Mouse (Mus musculus) neural tube, embryonic 13.5 days (tissue): Measurements from ENCODE around the gene Med25. TPM values are rescaled to one million over a fixed set of nuclear protein-coding genes. Genes with fewer than 3 reads are reported as not detected.

ENCODE experiments used
- ATAC-seq: fragments of 200-750 bp; cut with Nextera tagmentation; 2 replicates; pipeline ENCODE4 v1.8.0; 2017; ENCODE audit warnings: low read depth, mild to moderate bottlenecking, moderate TSS enrichment, moderate library complexity
- H3K27ac ChIP-seq: fragments of 300-500 bp; sonication (generic); replicated peaks from 2 replicates; pipeline ENCODE4 v1.5.1; 2015; ENCODE audit warnings: moderate library complexity, mild to moderate bottlenecking, inconsistent platforms
- H3K27me3 ChIP-seq: fragments of 300-500 bp; sonication (generic); 2 replicates; pipeline ENCODE4 v1.6.1; 2015; ENCODE audit warnings: mild to moderate bottlenecking, inconsistent platforms
- H3K36me3 ChIP-seq: fragments of 300-500 bp; sonication (generic); 2 replicates; pipeline ENCODE4 v1.6.1; 2015; ENCODE audit warnings: mild to moderate bottlenecking, inconsistent platforms
- H3K4me1 ChIP-seq: fragments of 300-500 bp; sonication (generic); replicated peaks from 2 replicates; pipeline ENCODE4 v1.6.1; 2015; ENCODE audit warnings: inconsistent platforms
- H3K4me2 ChIP-seq: fragments of 300-500 bp; sonication (generic); 2 replicates; pipeline ENCODE4 v1.6.1; 2015; ENCODE audit warnings: inconsistent platforms, mild to moderate bottlenecking, moderate library complexity
- H3K4me3 ChIP-seq: fragments of 300-500 bp; sonication (generic); 2 replicates; pipeline ENCODE4 v1.5.1; 2015; ENCODE audit warnings: mild to moderate bottlenecking, inconsistent platforms
- H3K9ac ChIP-seq: fragments of 300-500 bp; sonication (generic); 2 replicates; pipeline ENCODE4 v1.6.1; 2015; ENCODE audit warnings: moderate library complexity, mild to moderate bottlenecking, inconsistent platforms
- H3K9me3 ChIP-seq: fragments of 300-500 bp; sonication (generic); 2 replicates; pipeline ENCODE4 v1.6.1; 2016; ENCODE audit warnings: inconsistent platforms
- WGBS: fragments of 180-500 bp; shearing (Covaris S2); methylation state at CpG from one replicate; pipeline ENCODE4 v1.1.7; 2015; 5-methylcytosine and 5-hydroxymethylcytosine counted together
- polyA plus RNA-seq: library from polyadenylated mRNA; unstranded; fragments of >200 nt; fragmentation: Nextera tagmentation; extraction: Ambion mirVana; gene quantifications from 2 replicates; pipeline ENCODE4 v1.2.1, GENCODE M21; 2015

The Med25 gene
- polyA plus RNA-seq, 1 experiment from 2014 or later, result 138 TPM

DNA sequence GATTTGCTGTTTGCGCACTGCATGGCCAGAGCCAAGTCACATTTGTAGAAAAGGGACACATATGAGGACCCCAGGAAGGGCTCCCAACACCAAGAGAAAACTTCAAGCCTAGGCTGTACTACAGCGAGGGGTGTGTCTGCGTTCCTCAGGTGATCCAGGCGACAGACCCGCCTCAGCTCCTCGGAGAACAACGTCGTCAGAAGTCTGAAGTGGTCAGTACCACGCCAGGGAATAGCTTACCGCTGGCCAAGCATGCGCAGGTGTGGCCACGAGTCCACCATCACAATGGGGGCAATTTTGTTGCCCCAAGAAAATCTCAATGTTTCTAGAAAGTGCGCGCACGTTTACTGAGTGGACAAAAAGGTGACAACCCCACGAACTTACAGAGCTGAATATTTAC, 24.0 kb downstream of the Med25 start:
- Histone ChIP-seq H3K36me3 (peaks cover 35% of the 10 kb centered on the region), H3K4me2 (peak overlapping the region; percentile 99), H3K27me3 (no peaks in the 10 kb centered on the region), H3K4me3 (peak overlapping the region; percentile 97), H3K27ac (peak overlapping the region; percentile 100), H3K4me1 (peaks cover 59% of the 10 kb centered on the region), H3K9ac (peak overlapping the region; percentile 99), H3K9me3 (no peaks in the 10 kb centered on the region)
- whole genome bisulfite sequencing, result 8% methylated on average over 16 of the region's 16 CpGs
- ATAC-seq, result no peak

DNA sequence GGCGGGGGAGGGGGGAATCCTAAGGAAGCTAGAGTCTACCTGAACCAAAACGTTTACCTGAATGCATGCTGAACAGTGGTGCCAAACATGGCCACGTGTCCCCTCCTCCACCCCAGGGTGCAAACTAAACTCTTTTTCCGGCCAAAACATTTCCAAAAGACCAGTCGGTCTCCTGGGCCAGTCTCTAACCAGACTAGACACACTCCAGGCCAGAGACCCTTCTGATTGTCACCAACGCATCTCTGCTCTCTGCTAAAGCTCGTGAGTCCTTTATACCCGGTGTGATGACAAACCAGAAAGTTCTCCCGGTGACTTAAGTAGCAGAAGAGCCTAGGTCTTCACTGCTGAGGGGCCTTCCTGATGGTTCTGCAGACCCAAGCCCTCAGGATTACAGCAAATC, 24.7 kb downstream of the Med25 start:
- H3K9ac ChIP-seq, result peak overlapping the region; percentile 99
- no peaks in the 10 kb centered on the region for H3K9me3 ChIP-seq
- H3K4me1 ChIP-seq, result peaks cover 59% of the 10 kb centered on the region
- H3K27me3 ChIP-seq, result no peaks in the 10 kb centered on the region
- ATAC-seq, result no peak
- peak overlapping the region; percentile 99 for H3K4me2 ChIP-seq
- H3K4me3 ChIP-seq, result peak overlapping the region; percentile 97
- WGBS, result 64% methylated on average over 9 of the region's 9 CpGs
- H3K27ac ChIP-seq, result no peak overlapping the region
- peaks cover 42% of the 10 kb centered on the region for H3K36me3 ChIP-seq

DNA sequence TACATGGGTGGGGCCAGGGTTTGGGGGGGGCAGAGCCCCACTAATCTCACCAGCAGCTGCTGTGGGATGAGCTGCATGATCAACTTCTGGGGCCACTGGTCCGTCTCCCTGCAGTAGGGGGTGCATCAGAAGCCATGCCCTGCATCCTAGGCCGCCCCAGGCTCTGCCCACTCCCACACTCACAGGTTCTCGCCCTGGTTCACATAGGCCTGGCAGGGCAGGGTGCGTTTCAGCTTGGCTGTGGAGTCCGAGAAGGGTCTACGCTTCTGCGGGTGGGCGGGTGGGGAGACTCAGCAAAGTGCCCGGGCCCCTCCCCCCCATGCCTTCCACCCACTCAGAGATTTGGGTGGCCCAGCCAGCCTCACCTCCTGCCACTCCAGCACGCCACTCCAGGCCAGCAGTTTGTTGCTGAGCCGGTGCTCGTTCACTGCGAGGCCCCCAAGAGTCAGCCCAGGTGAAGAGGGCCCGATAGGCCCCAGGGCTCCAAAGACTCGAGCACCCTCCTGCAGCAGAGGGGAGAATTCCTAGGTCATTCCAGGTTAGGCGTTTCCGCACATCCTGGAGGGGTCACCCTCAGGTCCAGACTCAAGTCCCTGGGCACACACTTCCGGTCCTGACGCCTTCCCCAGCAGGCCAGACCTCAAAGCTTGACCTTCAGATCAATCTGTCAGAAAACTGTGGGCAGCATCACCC, 25.4 kb downstream of the Med25 start:
- no peak for ATAC-seq
- H3K4me1 ChIP-seq, result peaks cover 59% of the 10 kb centered on the region
- peaks cover 48% of the 10 kb centered on the region for H3K36me3 ChIP-seq
- no peaks in the 10 kb centered on the region for H3K27me3 ChIP-seq
- H3K27ac ChIP-seq, result peak overlapping the region; percentile 38; the same call in 1 of the 2 replicates
- peak overlapping the region; percentile 99 for H3K4me2 ChIP-seq
- peak overlapping the region; percentile 99 for H3K9ac ChIP-seq
- H3K9me3 ChIP-seq, result no peaks in the 10 kb centered on the region
- H3K4me3 ChIP-seq, result peak overlapping the region; percentile 97
- WGBS, result 73% methylated on average over 19 of the region's 19 CpGs

DNA sequence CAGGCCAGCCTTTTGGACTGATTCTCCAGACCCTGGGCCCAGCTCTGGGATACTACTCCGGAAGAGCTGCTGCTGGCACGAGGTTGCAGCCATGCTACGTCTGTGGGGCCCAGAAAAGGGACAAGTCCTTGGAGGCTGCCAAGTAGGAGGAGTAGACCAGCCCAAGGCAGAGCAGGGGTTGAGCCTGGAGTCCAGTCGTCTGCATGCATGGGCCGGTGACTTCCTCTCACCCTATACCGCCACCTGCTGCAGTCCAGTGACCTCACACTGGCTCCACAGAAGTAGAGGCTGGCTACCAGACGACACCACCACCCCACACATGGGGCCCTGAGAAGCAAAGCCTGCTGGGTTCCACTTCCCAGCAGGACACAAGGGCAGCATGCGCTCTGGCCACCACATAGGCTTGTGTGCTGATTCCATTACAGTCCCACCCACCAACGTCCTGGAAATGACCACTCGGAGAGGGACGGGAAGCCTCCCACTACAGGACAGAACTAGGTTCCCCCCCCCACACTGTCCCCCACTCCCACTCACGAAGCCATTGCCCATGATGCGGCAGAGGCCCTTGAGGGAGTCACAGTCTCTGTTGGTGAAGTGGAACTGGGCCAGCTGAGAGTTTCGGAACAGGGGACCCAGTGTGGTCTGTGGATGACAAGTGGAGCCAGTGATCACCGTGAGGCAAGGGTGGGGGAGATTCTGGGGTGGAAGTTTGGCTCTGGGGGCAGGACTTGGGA, 26.1 kb downstream of the Med25 start:
- ATAC-seq, result no peak
- 59% methylated on average over 15 of the region's 15 CpGs for WGBS
- peak overlapping the region; percentile 99 for H3K4me2 ChIP-seq
- H3K4me3 ChIP-seq, result peak overlapping the region; percentile 97
- no peaks in the 10 kb centered on the region for H3K27me3 ChIP-seq
- peaks cover 55% of the 10 kb centered on the region for H3K36me3 ChIP-seq
- no peaks in the 10 kb centered on the region for H3K9me3 ChIP-seq
- peaks cover 62% of the 10 kb centered on the region for H3K4me1 ChIP-seq
- peak overlapping the region; percentile 38 for H3K27ac ChIP-seq
- peak overlapping the region; percentile 99 for H3K9ac ChIP-seq

DNA sequence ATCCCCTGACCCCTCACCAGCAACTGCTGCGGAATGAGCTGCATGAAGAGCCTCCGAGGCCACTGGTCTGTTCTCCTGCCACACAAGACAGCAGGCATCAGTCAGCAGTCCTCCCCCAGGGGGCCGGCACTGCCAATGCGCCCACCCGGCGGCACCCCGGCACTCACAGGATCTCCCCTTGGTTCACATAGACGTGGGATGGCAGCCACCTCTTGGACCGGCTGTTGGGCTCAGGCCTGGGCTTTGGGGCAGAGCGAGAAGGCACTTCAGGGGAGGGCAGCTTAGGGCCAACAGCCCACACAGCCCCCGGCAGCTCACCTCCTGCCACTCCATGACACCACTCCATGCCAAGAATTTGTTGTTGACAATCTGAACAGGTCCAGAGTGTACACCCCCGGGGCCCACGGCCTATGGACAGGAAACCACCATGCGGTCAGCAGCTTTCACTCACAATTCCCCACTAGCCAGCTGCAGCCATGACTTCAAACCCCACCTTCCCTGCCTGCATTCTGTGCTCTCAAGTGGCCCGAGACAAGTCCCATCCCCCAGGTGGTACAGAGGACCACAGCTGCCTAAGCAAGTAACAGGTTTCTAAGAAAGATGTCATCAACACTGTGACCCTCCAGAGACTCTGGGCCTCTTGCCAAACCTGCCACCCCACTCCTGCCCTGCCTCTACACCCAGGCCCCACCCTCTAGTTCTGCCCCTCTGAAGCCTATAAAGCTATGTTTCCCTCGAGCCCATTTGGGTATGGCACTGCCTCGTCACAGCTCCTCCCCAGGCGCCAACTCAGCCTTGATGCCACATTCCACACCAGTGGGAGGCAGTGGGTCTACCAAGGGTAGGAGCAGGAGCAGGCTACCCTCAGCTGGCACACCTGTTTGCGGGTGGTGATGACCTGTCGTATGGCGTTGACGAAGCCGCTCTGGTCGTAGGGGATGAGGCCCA, 27.6 kb downstream of the Med25 start:
- Histone ChIP-seq H3K9me3 (no peaks in the 10 kb centered on the region), H3K36me3 (peaks cover 56% of the 10 kb centered on the region), H3K27me3 (no peaks in the 10 kb centered on the region), H3K4me2 (peak overlapping the region; percentile 99; the same call in 1 of the 2 replicates), H3K9ac (peak overlapping the region; percentile 50; the same call in 1 of the 2 replicates), H3K4me3 (0 out of 2 replicates have a peak overlapping the region, but pooled peaks have one; percentile 97), H3K4me1 (peaks cover 67% of the 10 kb centered on the region), H3K27ac (0 out of 2 replicates have a peak overlapping the region, but pooled peaks have one; percentile 38)
- 82% methylated on average over 24 of the region's 24 CpGs for WGBS
- no peak for ATAC-seq

DNA sequence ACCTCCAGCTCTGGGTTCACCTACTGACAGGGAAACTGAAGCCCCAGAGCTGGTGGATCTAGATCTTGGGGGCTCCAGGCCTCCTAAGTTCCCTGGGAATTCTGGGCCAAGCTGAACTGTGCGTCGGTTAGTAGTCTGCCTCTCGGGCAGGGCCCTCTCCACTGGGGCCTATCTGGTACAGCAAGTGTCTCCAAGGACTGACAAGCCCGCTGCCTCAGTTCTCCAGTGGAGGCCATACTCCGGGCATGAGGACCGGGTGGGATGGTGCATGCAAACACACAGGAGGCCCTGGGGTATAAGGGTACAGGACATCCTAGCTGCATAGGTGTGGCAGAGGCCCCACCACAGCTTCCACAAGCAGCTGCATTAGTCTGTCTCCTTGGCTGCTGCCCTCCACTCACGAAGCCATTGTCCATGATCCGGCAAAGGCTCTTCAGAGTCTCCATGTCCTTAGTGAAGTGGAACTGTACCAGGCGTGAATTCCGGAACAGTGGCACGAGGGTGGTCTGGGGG, 28.5 kb downstream of the Med25 start:
- H3K4me1 ChIP-seq, result peaks cover 67% of the 10 kb centered on the region
- WGBS, result 86% methylated on average over 11 of the region's 11 CpGs
- no peak overlapping the region; the same call in 1 of the 2 replicates for H3K27ac ChIP-seq
- H3K4me3 ChIP-seq, result no peak overlapping the region
- no peak overlapping the region for H3K9ac ChIP-seq
- H3K36me3 ChIP-seq, result peaks cover 56% of the 10 kb centered on the region
- H3K9me3 ChIP-seq, result no peaks in the 10 kb centered on the region
- H3K27me3 ChIP-seq, result no peaks in the 10 kb centered on the region
- no peak overlapping the region for H3K4me2 ChIP-seq
- no peak for ATAC-seq

DNA sequence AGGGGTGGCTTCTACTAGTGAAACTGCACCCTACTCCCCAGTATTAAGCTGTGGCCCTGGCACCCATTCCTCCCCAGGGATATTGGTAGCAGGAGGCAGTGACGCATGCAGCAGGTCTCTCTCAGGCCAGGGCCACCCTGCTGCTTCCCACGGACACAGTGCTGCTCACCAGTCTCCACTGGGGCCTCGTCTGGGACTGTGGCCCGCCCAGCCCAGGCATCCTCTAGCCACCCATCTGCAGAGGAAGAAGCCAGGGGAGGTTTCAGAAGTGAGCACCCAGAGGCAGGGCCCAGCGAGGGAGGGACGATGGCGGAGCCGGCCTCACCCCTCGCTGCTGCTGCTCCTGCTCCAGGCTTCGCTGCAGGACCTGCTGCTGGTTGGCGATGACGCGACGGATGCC, 29.3 kb downstream of the Med25 start:
- ATAC-seq, result no peak
- no peak overlapping the region for H3K9ac ChIP-seq
- peaks cover 68% of the 10 kb centered on the region for H3K4me1 ChIP-seq
- no peaks in the 10 kb centered on the region for H3K9me3 ChIP-seq
- no peaks in the 10 kb centered on the region for H3K27me3 ChIP-seq
- no peak overlapping the region for H3K4me2 ChIP-seq
- H3K36me3 ChIP-seq, result peaks cover 56% of the 10 kb centered on the region
- WGBS, result 90% methylated on average over 14 of the region's 14 CpGs
- H3K27ac ChIP-seq, result no peak overlapping the region; the same call in 1 of the 2 replicates
- no peak overlapping the region for H3K4me3 ChIP-seq

DNA sequence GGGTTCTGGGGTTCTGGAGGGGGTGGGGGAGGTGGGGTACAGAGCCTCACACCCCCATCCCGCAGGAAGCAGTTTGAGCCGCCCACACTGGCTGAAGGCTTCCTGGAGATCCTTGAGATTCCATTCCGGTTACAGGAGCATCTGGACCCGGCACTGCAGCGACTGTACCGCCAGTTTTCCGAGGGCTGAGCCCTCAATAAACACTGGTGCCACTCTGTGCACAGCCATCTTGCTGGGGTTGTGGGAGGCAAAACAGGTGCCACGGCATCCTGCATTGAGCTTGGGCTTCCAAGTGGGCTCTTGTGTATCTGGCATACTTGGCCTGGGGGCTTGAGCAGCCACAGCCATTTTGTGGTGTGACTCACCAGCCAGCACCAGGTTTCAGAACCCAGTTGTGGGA, 30.1 kb downstream of the Med25 start:
- Histone ChIP-seq H3K27ac (no peak overlapping the region), H3K4me3 (no peak overlapping the region), H3K9me3 (no peaks in the 10 kb centered on the region), H3K4me2 (no peak overlapping the region), H3K27me3 (no peaks in the 10 kb centered on the region), H3K9ac (no peak overlapping the region), H3K4me1 (peaks cover 67% of the 10 kb centered on the region), H3K36me3 (peaks cover 56% of the 10 kb centered on the region)
- 90% methylated on average over 8 of the region's 8 CpGs for WGBS
- no peak for ATAC-seq

DNA sequence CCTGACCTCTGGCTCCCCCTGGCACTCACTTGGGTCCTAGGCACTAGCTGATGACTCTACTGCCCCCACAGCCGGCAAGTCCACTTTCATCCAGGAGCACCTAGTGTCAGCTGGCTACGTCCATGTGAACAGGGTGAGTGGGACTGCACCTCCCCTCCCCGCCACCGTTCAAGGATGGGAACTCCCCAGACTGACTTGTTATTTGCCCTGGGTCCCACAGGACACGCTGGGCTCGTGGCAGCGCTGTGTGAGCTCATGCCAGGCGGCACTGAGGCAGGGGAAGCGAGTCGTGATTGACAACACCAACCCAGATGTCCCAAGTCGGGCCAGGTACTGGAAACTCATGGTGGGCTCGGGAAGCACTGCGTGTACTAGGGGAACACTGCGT, 31.1 kb downstream of the Med25 start:
- 0 out of 2 replicates have a peak overlapping the region, but pooled peaks have one; percentile 43 for H3K9ac ChIP-seq
- no peak overlapping the region for H3K4me2 ChIP-seq
- no peak overlapping the region for H3K4me3 ChIP-seq
- H3K36me3 ChIP-seq, result peaks cover 51% of the 10 kb centered on the region
- no peaks in the 10 kb centered on the region for H3K9me3 ChIP-seq
- 82% methylated on average over 14 of the region's 14 CpGs for WGBS
- H3K4me1 ChIP-seq, result peaks cover 60% of the 10 kb centered on the region
- H3K27ac ChIP-seq, result no peak overlapping the region
- no peak for ATAC-seq
- no peaks in the 10 kb centered on the region for H3K27me3 ChIP-seq

DNA sequence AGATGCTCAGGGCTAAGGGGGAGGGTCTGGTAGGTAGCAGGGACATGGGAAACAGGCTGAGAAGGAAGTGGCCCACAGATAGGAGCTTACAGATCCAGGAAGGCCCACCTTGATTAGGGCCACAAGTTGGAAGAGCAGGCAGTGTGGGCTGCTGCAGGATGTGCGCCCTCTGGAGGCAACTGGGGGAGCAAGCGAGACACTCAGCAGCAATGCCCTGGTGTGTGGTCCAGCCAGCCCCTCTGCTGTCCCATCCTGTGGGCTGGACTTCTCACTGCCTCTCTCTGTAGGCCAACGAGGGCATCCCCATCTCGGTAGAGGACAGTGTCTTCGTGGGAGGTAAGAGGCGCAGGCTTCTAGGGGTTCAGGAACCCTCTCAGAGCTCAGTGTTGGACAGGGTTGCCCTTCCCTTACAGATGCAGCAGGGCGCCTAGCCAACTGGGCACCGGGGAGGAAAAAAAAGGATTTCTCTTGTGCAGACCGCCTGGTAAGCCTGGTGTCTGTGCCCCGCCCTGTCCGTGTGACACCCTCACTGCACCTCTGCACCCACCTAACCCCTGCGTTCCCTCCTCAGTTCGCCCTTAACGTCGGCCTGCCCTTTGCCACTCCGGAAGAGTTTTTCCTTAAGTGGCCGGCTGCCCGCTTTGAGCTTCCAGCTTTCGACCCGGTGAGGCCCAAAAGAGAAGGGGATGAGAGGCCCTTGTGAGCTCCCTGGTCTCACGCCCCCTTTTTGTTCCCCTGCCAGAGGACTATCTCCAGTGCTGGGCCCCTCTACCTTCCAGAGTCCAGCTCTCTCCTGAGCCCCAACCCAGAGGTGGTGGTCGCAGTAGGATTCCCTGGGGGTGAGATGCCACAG, 31.7 kb downstream of the Med25 start:
- H3K36me3 ChIP-seq, result peaks cover 44% of the 10 kb centered on the region
- 59% methylated on average over 22 of the region's 22 CpGs for WGBS
- H3K4me1 ChIP-seq, result peaks cover 60% of the 10 kb centered on the region
- peak; percentile 3; the same call in 1 of the 2 replicates for ATAC-seq
- peak overlapping the region; percentile 38; the same call in 1 of the 2 replicates for H3K27ac ChIP-seq
- no peaks in the 10 kb centered on the region for H3K27me3 ChIP-seq
- no peaks in the 10 kb centered on the region for H3K9me3 ChIP-seq
- H3K9ac ChIP-seq, result peak overlapping the region; percentile 43; the same call in 1 of the 2 replicates
- no peak overlapping the region; the same call in 1 of the 2 replicates for H3K4me2 ChIP-seq
- 0 out of 2 replicates have a peak overlapping the region, but pooled peaks have one; percentile 3 for H3K4me3 ChIP-seq

DNA sequence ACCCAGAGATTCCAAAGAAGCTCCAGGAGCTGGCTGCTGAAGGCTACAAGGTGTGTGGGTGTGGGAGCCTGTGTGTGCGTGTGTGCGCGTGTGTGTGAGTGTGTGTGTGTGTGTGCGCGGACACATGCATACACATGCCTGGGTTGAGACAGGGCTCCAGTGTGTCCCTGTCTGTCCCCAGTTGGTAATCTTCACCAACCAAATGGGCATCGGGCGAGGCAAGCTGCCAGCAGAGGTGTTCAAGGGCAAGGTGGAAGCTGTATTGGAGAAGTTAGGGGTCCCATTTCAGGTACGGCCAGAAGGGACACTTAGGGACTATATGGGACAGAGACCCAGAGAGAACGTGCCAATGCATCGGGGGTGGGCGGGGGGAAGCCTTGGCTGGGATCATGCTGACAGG, 32.6 kb downstream of the Med25 start:
- H3K27me3 ChIP-seq, result no peaks in the 10 kb centered on the region
- no peaks in the 10 kb centered on the region for H3K9me3 ChIP-seq
- no peak overlapping the region for H3K9ac ChIP-seq
- H3K27ac ChIP-seq, result no peak overlapping the region
- no peak for ATAC-seq
- no peak overlapping the region for H3K4me2 ChIP-seq
- peaks cover 60% of the 10 kb centered on the region for H3K4me1 ChIP-seq
- H3K36me3 ChIP-seq, result peaks cover 35% of the 10 kb centered on the region
- no peak overlapping the region for H3K4me3 ChIP-seq
- 92% methylated on average over 11 of the region's 11 CpGs for WGBS
